Mouse (Mus musculus): ENCODE measurements around the gene Rbm4b.
A peak's percentile ranks its signal among the peaks of the same experiment; 100 is the strongest.

Rbm4b gene

DNA sequence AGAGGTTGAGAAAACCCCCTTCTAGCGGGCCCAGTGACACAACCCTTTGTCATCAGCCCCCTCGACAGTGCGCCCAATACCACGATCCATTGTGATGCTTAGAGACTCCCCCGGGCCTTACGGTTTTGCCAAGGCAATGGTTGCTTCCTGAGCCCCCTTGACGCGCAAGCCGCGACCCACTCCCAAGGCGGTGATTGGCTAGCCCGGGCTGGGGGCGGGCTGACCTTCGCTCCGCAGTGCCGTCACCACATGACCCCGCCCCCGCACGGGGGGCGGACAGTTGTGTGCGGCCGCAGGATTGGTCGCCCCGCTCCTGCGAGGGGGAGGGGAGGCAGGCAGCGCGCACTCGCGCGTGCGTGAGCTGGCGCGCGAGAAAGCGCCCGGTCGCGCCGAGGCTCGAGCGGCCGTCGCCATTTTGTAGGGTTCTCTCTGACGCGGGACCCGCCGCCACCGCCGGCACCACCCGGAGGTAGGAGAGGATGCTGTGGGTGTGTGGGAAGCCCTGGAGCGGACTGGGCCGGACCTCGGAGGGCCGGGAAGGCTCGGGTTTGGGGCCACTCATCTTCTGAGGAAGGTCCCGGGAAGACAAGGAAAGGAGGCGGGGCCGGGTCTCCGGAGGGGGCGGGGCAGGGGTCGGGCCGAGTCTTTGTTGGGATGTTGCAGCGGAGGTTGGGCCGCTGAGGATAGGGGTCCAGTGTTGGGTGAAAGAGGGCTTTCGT is at the start of gene Rbm4b:
TSS of gene Rbm4b (plus strand) at position 305 of the 719 bp plus-strand sequence.
- DNase-seq (ENCODE audit: low spot score in 2 of 2), result peak; percentile 96 to 97

DNA sequence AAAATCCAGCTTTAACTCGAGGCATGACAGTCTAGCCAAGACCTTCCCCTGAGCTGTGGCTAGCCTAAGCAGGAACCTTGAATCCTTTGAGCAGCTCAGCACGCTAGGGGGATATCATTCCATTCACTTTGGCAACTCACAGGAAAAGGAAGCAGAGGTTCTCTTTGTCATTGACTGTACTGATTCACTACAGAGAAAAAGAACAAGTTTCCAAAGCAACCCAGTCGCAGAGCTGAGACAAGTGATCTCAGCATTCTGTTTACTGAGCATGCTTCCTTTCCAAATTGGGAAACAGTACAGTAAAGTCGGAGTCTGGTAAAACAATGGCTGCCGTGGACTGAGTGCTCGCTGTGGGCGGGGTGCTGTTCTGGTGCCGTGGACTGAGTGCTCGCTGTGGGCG is 47.5 kb upstream of the Rbm4b start:
- DNase-seq (ENCODE audit: low spot score in 2 of 2), result peak in 1 of 2 experiments; percentile 14

- no peak for DNase-seq (ENCODE audit: low spot score in 2 of 2)
Measured at GRCm38 (mm10) chr19:4711098-4711600, 45.1 kb upstream of the Rbm4b start, which contains the start of gene Sptbn2. Gene Sptbn2, plus strand, starts transcription at chr19:4711167.

GRCm38 (mm10) chr19:4711601-4712155 is 44.6 kb upstream of the Rbm4b start:
- DNase-seq (ENCODE audit: low spot score in 2 of 2), result peak in 1 of 2 experiments; percentile 55

DNA sequence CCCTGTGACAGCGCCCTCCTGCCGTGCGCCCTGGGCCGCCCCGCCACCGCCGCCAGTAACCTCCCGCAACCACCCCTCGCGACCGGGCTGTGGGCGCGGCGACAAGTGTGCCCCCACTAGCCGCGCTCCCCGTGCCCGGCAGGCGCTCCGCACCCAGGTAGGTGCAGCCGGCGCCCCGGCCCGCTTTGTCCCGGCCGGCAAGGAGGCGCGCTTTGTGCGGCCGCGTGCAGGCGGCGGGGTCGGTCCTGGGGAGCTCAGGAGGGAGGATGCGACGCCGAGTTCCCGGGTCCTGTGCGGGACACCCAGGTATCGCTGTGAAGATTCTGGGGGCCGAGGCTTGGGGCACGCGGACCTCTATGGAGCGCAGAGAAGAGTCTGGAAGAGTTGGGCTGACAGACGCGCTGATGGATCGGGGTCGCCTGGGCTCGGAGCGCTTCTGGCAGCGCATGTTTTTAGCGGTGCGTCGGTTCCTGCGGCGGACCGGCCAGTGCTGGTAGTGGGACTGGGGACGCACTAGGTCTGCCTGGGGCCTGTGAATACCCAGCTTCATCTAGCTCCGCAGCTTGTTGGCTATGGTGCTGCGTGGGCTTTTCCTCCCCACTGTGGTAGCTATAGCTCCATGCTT is 44.0 kb upstream of the Rbm4b start:
- peak in 1 of 2 experiments; percentile 59 for DNase-seq (ENCODE audit: low spot score in 2 of 2)

DNA sequence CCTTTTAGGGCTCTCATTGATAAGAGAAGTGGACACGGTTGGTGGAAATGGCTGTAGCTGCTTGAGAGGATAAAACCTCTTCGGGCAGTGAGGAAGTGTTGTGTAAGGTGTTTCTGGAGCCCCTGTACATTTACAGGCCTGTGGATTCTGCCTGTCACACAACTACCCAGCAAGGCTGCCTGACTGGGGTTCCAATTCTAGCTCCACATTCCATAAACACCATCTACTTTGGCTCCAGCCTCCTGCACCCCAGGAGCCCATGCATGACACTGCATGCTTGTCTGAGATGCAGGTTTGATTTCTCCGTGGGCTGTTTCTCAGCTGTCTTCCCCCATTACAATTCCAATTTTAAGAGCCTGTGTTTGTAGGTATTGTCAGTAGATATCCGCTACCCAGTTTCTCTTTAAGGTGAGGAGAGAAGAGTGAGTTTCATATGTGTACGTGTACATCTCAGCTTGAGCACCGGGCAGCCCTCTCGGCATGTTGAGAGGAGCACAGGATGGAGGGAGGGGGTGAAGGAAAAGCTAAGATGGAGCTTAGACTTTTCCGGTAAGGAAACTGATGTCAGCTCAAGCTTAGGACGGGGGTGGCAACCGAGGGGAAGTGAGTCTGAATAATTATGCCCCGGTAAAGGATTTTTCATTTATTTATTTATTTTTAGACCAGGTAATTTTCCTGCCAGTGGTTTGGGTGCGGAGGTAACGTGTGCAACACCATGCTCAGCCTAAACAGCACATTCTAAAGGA is 43.3 kb upstream of the Rbm4b start:
- peak in 1 of 2 experiments; percentile 35 for DNase-seq (ENCODE audit: low spot score in 2 of 2)

GRCm38 (mm10) chr19:4713886-4714285 is 42.4 kb upstream of the Rbm4b start:
- no peak for DNase-seq (ENCODE audit: low spot score in 2 of 2)

GRCm38 (mm10) chr19:4716756-4717155 is 39.5 kb upstream of the Rbm4b start:
- no peak for DNase-seq (ENCODE audit: low spot score in 2 of 2)

DNA sequence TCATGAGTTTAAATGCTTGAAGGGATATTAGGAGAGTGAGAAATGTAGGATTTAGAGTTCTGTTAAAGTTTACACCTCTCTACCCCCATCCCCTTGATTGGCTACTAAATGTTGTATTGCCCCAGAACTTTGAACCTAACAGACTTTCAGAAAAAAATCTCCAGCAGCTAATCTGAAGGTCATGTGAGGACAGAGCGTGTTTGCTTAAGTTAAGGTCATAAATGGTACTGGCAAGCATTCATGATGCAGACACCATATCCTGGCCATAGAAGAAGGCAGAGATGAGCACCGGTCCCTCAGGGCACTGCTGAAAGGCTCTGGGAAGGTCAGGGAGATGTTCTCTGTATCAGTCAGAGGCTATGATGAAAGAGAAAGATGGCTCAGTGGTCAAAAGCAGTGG is 39.0 kb upstream of the Rbm4b start:
- no peak for DNase-seq (ENCODE audit: low spot score in 2 of 2)

DNA sequence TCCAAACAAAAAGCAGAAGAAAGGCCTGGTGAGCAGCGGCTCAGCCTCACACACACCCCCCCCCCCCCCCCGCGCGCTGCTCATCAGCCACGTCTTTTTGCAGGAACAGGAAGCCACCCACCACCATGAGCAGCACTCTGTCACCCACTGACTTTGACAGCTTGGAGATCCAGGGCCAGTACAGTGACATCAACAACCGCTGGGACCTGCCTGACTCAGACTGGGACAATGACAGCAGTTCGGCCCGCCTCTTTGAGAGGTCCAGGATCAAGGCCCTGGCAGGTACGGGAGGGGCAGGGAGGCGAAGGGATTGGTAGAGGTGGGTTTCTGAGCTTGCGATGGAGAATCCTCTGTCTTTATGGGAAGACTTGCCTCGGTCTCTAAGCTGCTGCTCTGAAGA is 37.6 kb upstream of the Rbm4b start:
- DNase-seq (ENCODE audit: low spot score in 2 of 2), result no peak

DNA sequence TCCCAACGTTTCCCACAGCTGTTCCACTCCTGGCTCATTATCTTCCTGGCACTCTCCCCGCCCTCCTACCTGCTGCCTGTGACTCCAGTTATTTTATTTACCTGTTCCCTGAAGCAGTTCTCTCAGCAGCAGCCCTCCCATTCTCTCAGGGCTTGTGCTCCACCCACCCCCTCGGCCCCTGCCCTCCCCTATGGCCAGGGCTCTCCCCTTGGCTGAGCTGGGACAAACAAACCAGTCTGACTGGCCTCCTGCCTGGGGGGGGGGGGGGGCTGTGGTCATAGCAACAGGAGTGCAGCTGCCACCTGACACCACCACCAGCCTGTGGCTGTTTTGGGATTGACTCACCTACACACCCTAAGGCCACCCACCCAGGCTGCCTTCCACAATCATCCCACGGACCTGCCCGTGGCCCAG is 36.9 kb upstream of the Rbm4b start:
- DNase-seq (ENCODE audit: low spot score in 2 of 2), result peak in 1 of 2 experiments; percentile 34

GRCm38 (mm10) chr19:4720112-4720511 is 36.2 kb upstream of the Rbm4b start:
- DNase-seq (ENCODE audit: low spot score in 2 of 2), result no peak

GRCm38 (mm10) chr19:4720671-4721244 is 35.5 kb upstream of the Rbm4b start:
- peak; percentile 61 to 74 for DNase-seq (ENCODE audit: low spot score in 2 of 2)

DNA sequence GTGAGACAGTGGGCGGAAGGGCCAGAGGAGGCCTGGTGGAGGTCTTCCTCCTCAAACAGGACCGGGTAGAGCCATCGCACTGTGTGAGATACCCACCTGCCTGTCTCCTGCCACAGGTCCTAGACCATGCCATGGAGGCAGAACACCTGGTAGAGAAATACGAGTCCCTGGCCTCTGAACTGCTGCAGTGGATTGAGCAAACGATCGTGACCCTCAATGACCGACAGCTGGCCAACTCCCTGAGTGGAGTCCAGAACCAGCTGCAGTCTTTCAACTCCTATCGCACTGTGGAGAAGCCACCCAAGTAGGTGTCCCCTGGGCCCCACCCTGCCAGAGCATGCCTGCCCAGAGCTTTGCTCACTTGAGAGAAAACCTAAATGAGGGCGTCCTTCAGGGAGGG is 27.1 kb upstream of the Rbm4b start:
- DNase-seq (ENCODE audit: low spot score in 2 of 2), result no peak

DNA sequence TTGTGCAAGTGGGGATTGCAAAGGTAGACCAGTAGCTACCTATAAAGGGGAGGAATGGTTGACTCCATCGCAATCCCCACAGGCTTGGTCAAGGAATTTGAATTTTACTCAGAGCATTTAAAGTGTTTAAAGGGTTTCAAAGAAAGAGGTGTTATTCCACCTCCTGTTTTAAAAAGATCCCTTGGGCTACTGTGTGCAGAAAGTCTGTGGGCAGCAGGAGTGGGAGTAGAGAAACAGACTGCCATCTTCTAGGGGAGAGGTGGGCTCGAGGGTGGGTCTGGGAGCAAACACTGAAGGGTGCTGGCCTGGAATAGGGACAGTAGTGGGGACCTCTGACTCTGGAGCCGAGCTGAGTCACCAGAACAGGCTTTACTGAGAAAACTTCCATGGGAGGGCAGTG is 23.2 kb upstream of the Rbm4b start:
- DNase-seq (ENCODE audit: low spot score in 2 of 2), result no peak

DNA sequence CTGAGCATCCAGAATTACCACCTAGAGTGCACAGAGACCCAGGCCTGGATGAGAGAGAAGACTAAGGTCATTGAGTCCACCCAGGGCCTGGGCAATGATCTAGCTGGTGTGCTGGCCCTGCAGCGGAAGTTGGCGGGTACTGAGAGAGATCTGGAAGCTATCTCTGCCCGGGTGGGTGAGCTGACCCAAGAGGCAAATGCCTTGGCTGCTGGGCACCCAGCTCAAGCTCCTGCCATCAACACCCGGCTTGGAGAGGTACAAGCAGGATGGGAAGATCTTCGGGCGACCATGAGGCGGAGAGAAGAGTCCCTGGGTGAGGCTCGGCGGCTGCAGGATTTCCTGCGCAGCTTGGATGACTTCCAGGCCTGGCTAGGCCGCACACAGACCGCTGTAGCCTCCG is 18.4 kb upstream of the Rbm4b start:
- DNase-seq (ENCODE audit: low spot score in 2 of 2), result no peak

DNA sequence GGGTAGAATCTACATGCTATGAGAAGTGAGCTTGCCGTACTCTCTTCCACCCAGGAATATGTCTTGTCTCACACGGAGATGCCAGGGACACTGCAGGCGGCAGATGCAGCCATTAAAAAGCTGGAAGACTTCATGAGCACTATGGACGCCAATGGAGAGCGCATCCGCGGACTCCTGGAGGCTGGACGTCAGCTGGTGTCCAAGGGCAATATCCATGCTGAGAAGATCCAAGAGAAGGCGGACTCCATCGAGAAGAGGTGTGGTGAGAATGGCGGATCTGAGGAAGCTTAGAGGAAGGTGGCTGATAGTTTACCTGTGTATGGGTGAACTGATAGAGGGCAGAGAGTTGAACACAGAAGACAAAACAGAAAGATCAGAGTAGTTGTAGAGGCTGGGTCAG is 17.2 kb upstream of the Rbm4b start:
- peak in 1 of 2 experiments; percentile 44 for DNase-seq (ENCODE audit: low spot score in 2 of 2)

- peak in 1 of 2 experiments; percentile 43 for DNase-seq (ENCODE audit: low spot score in 2 of 2)
Measured at GRCm38 (mm10) chr19:4739762-4740161, 16.5 kb upstream of the Rbm4b start.

GRCm38 (mm10) chr19:4741482-4741881 is 14.8 kb upstream of the Rbm4b start:
- no peak for DNase-seq (ENCODE audit: low spot score in 2 of 2)

GRCm38 (mm10) chr19:4742229-4742628 is 14.1 kb upstream of the Rbm4b start:
- DNase-seq (ENCODE audit: low spot score in 2 of 2), result peak in 1 of 2 experiments; percentile 53

DNA sequence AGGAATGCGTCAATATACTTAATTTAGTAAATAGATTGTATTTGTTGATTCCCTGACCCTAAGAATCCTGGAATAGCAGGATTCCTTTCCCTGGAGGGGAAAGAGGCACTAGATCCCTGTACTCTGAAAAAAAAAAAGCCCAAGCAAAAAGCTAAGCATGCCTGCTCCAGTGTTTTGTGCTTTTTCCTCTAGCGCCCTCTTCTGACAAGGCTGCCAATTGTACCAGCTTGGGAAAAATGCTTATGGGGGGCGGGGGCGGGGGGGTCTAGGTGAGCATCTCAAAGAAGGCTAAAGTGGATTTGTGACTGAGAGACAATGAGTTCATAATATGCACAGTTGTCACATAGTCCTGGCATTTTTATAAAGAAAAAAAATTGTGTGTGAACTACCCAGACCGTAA is 12.8 kb upstream of the Rbm4b start:
- peak in 1 of 2 experiments; percentile 52 for DNase-seq (ENCODE audit: low spot score in 2 of 2)

- DNase-seq (ENCODE audit: low spot score in 2 of 2), result peak in 1 of 2 experiments; percentile 55
Measured at GRCm38 (mm10) chr19:4744026-4744425, 12.3 kb upstream of the Rbm4b start.

Data from urinary bladder, postnatal 4 days (tissue).